Mouse (Mus musculus) midbrain, embryonic 14.5 days (tissue): ENCODE data around the gene Prkca. TPM values are rescaled to one million over a fixed set of nuclear protein-coding genes. Genes with fewer than 3 reads are reported as not detected.
A peak's percentile ranks its signal among the peaks of the same experiment; 100 is the strongest.

ENCODE experiments used
- ATAC-seq: fragments of 200-750 bp; cut with Nextera tagmentation; 2 replicates; pipeline ENCODE4 v1.8.0; 2017; ENCODE audit warnings: moderate number of reproducible peaks, moderate library complexity; ENCODE audit not compliant: low FRiP score, low TSS enrichment
- DNase-seq: peaks from one replicate; pipeline ENCODE4 v3.0.0-alpha.2; 2015
- H3K27ac ChIP-seq: fragments of 300-500 bp; sonication (generic); replicated peaks from 2 replicates; pipeline ENCODE4 v1.5.1; 2014; ENCODE audit warnings: mild to moderate bottlenecking, low read depth, low read length, moderate library complexity
- H3K27me3 ChIP-seq: fragments of 300-500 bp; sonication (generic); 2 replicates; pipeline ENCODE4 v1.6.1; 2014; ENCODE audit warnings: low read length, control low read depth, mixed read lengths; ENCODE audit not compliant: control insufficient read depth, insufficient read depth
- H3K36me3 ChIP-seq: fragments of 300-500 bp; sonication (generic); 2 replicates; pipeline ENCODE4 v1.6.1; 2014; ENCODE audit warnings: low read length, control low read depth; ENCODE audit not compliant: control insufficient read depth, insufficient read depth
- H3K4me1 ChIP-seq: fragments of 300-500 bp; sonication (generic); 2 replicates; pipeline ENCODE4 v1.6.1; 2014; ENCODE audit warnings: mild to moderate bottlenecking, antibody characterized with exemption, low read length, control low read depth; ENCODE audit not compliant: control insufficient read depth, insufficient read depth
- H3K4me2 ChIP-seq: fragments of 300-500 bp; sonication (generic); 2 replicates; pipeline ENCODE4 v1.6.1; 2014; ENCODE audit warnings: mild to moderate bottlenecking, low read length, moderate library complexity
- H3K4me3 ChIP-seq: fragments of 300-500 bp; sonication (generic); replicated peaks from 2 replicates; pipeline ENCODE4 v1.5.1; 2014; ENCODE audit warnings: low read depth, low read length
- H3K9ac ChIP-seq: fragments of 300-500 bp; sonication (generic); replicated peaks from 2 replicates; pipeline ENCODE4 v1.6.1; 2014; ENCODE audit warnings: mild to moderate bottlenecking, low read length, moderate library complexity
- H3K9me3 ChIP-seq: fragments of 300-500 bp; sonication (generic); 2 replicates; pipeline ENCODE4 v1.6.1; 2016; ENCODE audit warnings: low read length, control low read depth, mixed read lengths; ENCODE audit not compliant: control insufficient read depth
- WGBS: fragments of 180-500 bp; shearing (Covaris S2); extraction: QIAGEN DNeasy Blood & Tissue Kit; methylation state at CpG from one replicate; pipeline ENCODE4 v1.1.7; 2014; 5-methylcytosine and 5-hydroxymethylcytosine counted together
- polyA plus RNA-seq: library from polyadenylated mRNA; unstranded; fragments of >200 nt; fragmentation: Nextera tagmentation; extraction: Ambion mirVana; gene quantifications from 2 replicates; pipeline ENCODE4 v1.2.1, GENCODE M21; 2014

Prkca gene
- polyA plus RNA-seq, 1 experiment from 2014 or later, result 7.6 TPM

DNA sequence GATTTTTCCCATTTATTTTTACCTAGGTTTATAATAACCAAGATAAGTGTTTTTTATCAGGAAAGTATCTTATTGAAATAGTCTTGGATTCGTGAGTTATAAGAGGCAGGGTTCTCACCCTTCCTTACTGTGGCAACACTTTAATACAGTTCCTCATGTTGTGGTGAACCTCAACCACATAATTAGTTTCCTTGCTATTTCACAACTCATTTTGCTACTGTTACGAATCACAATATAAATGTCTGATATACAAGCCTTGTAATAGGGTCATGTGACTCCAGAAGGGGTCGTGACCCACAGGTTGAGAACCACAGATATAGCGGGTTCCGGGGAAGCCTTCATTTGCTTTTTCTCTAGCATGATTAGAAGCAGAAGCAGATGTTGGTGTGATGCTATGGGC lies 275.3 kb downstream of the Prkca start:
- H3K4me2 ChIP-seq, result no peak overlapping the region
- no peak overlapping the region for H3K9ac ChIP-seq
- H3K27me3 ChIP-seq, result no peaks in the 10 kb centered on the region
- WGBS, result 90% methylated on average over 5 of the region's 5 CpGs
- H3K4me1 ChIP-seq, result no peaks in the 10 kb centered on the region
- no peak for ATAC-seq
- DNase-seq, result no peak
- H3K9me3 ChIP-seq, result no peaks in the 10 kb centered on the region
- H3K27ac ChIP-seq, result no peak overlapping the region
- H3K36me3 ChIP-seq, result no peaks in the 10 kb centered on the region
- H3K4me3 ChIP-seq, result no peak overlapping the region

DNA sequence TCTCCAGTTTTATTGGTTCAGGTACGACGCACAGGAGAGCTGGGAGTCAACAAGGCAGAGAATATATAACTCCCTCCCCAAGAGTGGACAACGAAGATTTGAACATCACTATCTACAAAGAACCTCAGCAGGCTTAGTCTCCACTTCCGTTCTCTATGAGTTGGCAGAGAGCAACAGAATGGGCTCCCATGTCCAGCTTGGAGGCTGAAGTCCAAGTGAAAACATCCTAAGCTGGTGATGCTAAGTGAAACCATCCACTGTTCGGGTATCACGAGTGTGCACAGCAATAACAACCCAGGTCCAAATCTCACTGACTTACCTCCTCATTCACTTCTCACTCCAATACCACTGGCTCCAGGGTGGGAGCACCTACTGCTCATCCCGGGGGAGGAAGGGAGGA lies 276.6 kb downstream of the Prkca start:
- no peak for ATAC-seq

DNA sequence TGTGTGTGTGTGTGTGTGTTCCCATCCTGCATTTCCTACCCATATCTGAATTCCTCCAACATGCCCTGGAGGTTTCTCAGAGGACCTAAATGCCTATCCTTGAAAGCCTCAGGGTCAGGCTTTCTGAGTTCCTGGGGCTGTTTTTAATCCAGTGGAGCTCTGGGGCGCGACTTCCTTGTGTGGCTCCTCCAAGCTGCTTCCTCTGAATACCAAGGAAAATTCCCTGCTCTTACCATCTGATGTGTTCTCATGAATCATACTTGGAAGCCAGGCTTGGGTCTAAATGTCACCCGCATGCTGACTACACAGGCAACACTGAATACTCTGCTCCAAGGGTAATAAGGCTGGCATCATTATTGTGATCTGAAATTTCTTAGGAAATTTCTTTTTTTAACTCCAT lies 279.3 kb downstream of the Prkca start:
- H3K36me3 ChIP-seq, result no peaks in the 10 kb centered on the region
- H3K9me3 ChIP-seq, result no peaks in the 10 kb centered on the region
- H3K4me3 ChIP-seq, result no peak overlapping the region
- H3K9ac ChIP-seq, result no peak overlapping the region
- H3K27me3 ChIP-seq, result no peaks in the 10 kb centered on the region
- ATAC-seq, result no peak
- H3K4me1 ChIP-seq, result no peaks in the 10 kb centered on the region
- H3K27ac ChIP-seq, result no peak overlapping the region
- WGBS, result 74% methylated on average over 3 of the region's 3 CpGs
- H3K4me2 ChIP-seq, result no peak overlapping the region
- no peak for DNase-seq

More for the DNA sequence above, 276.6 kb downstream of the Prkca start:
- no peaks in the 10 kb centered on the region for H3K27me3 ChIP-seq
- no peak overlapping the region for H3K4me3 ChIP-seq
- no peak overlapping the region for H3K9ac ChIP-seq
- DNase-seq, result no peak
- H3K27ac ChIP-seq, result no peak overlapping the region
- H3K4me2 ChIP-seq, result no peak overlapping the region
- WGBS, result 90% methylated on average over 7 of the region's 7 CpGs
- no peaks in the 10 kb centered on the region for H3K9me3 ChIP-seq
- H3K36me3 ChIP-seq, result no peaks in the 10 kb centered on the region
- H3K4me1 ChIP-seq, result no peaks in the 10 kb centered on the region

GRCm38 (mm10) chr11:108063096-108063495 lies 280.6 kb downstream of the Prkca start:
- H3K9me3 ChIP-seq, result no peaks in the 10 kb centered on the region
- DNase-seq, result peak; percentile 12
- H3K4me3 ChIP-seq, result no peak overlapping the region
- 63% methylated on average over 8 of the region's 8 CpGs for WGBS
- no peaks in the 10 kb centered on the region for H3K4me1 ChIP-seq
- no peak overlapping the region for H3K4me2 ChIP-seq
- no peaks in the 10 kb centered on the region for H3K27me3 ChIP-seq
- no peak overlapping the region for H3K27ac ChIP-seq
- no peak for ATAC-seq
- H3K36me3 ChIP-seq, result no peaks in the 10 kb centered on the region
- H3K9ac ChIP-seq, result no peak overlapping the region

GRCm38 (mm10) chr11:108061571-108062479 lies 281.9 kb downstream of the Prkca start:
- H3K27me3 ChIP-seq, result no peaks in the 10 kb centered on the region

DNA sequence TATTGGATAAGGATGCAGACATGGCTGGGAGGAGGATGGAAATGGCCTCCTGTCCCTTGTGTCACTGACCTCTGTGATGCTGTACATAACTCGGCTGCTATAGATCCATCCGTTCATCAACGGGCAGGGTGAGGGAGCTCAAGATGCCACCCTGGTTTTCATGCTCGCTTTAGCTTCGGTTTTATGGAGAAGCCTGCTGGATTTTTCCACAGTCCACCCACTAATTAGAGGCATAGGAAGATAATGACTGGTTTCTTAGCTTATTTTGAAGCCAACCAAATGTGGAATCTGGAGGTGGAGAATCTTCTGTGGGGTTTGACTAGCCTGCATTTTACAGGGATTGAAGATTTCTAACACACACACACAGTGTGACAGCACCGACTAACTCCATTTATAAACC lies 286.6 kb downstream of the Prkca start:
- Histone ChIP-seq H3K4me3 (no peak overlapping the region), H3K27ac (no peak overlapping the region), H3K9ac (no peak overlapping the region), H3K9me3 (no peaks in the 10 kb centered on the region), H3K27me3 (no peaks in the 10 kb centered on the region), H3K4me1 (no peaks in the 10 kb centered on the region), H3K4me2 (no peak overlapping the region), H3K36me3 (no peaks in the 10 kb centered on the region)
- 88% methylated on average over 6 of the region's 6 CpGs for WGBS
- DNase-seq (no peak), ATAC-seq (no peak)

More at GRCm38 (mm10) chr11:108061571-108062479, 281.9 kb downstream of the Prkca start:
- Histone ChIP-seq H3K9me3 (no peaks in the 10 kb centered on the region), H3K27ac (no peak overlapping the region), H3K9ac (no peak overlapping the region), H3K36me3 (no peaks in the 10 kb centered on the region), H3K4me2 (no peak overlapping the region), H3K4me1 (no peaks in the 10 kb centered on the region), H3K4me3 (no peak overlapping the region)
- WGBS, result 75% methylated on average over 17 of the region's 17 CpGs
- no peak for ATAC-seq
- no peak for DNase-seq

GRCm38 (mm10) chr11:108054647-108055046 lies 289.1 kb downstream of the Prkca start:
- Histone ChIP-seq H3K27me3 (no peaks in the 10 kb centered on the region), H3K36me3 (no peaks in the 10 kb centered on the region), H3K27ac (no peak overlapping the region), H3K4me2 (no peak overlapping the region), H3K9me3 (no peaks in the 10 kb centered on the region), H3K4me3 (no peak overlapping the region), H3K9ac (no peak overlapping the region), H3K4me1 (no peaks in the 10 kb centered on the region)
- no peak for ATAC-seq
- DNase-seq, result no peak
- WGBS, result 84% methylated on average over 3 of the region's 3 CpGs

DNA sequence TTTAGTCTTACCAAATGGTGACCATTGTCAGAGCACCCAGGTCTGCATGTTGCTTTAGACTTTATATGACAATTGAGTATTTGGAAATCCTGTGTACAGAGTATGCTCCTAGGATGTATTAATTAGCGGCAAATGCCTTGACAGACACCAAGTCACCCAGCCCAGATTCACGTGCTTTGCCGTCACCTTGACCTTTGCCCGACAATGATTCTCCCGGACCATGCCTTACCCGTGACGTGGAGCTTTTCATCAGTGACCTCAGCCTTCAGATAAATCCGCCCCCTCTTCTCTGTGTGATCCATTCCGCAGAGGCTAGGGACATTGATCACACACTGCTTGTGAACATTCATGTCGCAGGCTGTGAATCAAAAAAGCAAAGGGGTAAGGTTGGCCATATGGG lies 290.0 kb downstream of the Prkca start:
- Histone ChIP-seq H3K9me3 (no peaks in the 10 kb centered on the region), H3K9ac (no peak overlapping the region), H3K36me3 (no peaks in the 10 kb centered on the region), H3K27me3 (no peaks in the 10 kb centered on the region), H3K4me3 (no peak overlapping the region), H3K27ac (no peak overlapping the region), H3K4me2 (no peak overlapping the region), H3K4me1 (no peaks in the 10 kb centered on the region)
- DNase-seq (no peak), ATAC-seq (no peak)
- 82% methylated on average over 10 of the region's 10 CpGs for WGBS

DNA sequence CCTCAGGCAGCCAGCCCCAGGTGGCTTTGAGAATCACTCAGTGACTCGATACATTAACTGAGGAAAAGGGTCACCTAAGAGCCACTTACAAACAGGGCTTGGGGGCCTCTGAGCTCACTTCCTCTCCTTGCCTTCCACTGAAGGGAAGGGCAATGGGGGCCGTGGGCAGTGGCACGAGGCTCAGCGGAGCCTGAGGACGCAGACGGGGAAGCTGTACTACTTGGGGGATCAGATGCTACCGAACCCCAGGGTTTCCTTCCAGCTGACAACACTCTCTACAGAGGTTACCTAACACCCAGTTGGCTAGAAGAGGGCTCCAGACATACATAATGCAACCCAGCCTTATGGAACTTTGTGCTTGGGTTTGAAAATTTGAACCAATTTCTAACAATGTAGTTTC lies 302.1 kb downstream of the Prkca start:
- Histone ChIP-seq H3K4me1 (peaks cover 4% of the 10 kb centered on the region; the same call in 1 of the 2 replicates), H3K4me3 (no peak overlapping the region), H3K9ac (no peak overlapping the region), H3K27me3 (no peaks in the 10 kb centered on the region), H3K36me3 (no peaks in the 10 kb centered on the region), H3K4me2 (no peak overlapping the region), H3K9me3 (no peaks in the 10 kb centered on the region), H3K27ac (no peak overlapping the region)
- WGBS, result 76% methylated on average over 7 of the region's 7 CpGs
- no peak for ATAC-seq
- no peak for DNase-seq
